Mouse (Mus musculus) brain, embryonic 14.5 days (tissue): ENCODE measurements around the gene Upp2.

Source experiments
- CTCF ChIP-seq: fragments of 200-500 bp; IDR thresholded peaks from 2 replicates; pipeline ENCODE4 v1.5.1; 2012; ENCODE audit warnings: inconsistent platforms, mild to moderate bottlenecking, moderate library complexity, borderline replicate concordance; ENCODE audit not compliant: insufficient read depth, insufficient read length; ENCODE audit errors: extremely low read depth
- POLR2A ChIP-seq: fragments of 200-500 bp; IDR thresholded peaks from 2 replicates; pipeline ENCODE4 v1.6.1; 2012; ENCODE audit warnings: mild to moderate bottlenecking, inconsistent platforms, borderline replicate concordance; ENCODE audit not compliant: poor library complexity, insufficient read depth, insufficient read length, severe bottlenecking; ENCODE audit errors: extremely low read depth

GRCm38 (mm10) chr2:58552296-58552695, 14.8 kb upstream of the Upp2 start:
- TF ChIP-seq CTCF (no peak), POLR2A (no peak)
